Mouse (Mus musculus) MEL (cell line): ENCODE measurements at regions not wholly inside any gene's neighbourhood (a gene's known extent, or its start where the extent isn't known, plus 50 kb on each side); places are given as distances from the start of the nearest gene placed in this dataset.

Source experiments
- DNase-seq: peaks from one replicate; pipeline ENCODE4 v3.0.0; 2011; ENCODE audit warnings: low read depth, low spot score
- H3K27ac ChIP-seq: 2 replicates; pipeline ENCODE4 v1.5.1; 2012; ENCODE audit warnings: low read depth, mild to moderate bottlenecking, control low read depth, low read length, moderate library complexity; ENCODE audit not compliant: control insufficient read depth
- H3K27me3 ChIP-seq, 2 experiments: fragments of 150-350 bp in 1 of 2; sonication (generic) in 1 of 2; 2 replicates each; pipeline ENCODE4 v1.6.1; 2012; ENCODE audit warnings: low read length in 2 of 2, mild to moderate bottlenecking in 2 of 2, improper control_type of control experiment in 1 of 2, moderate library complexity in 1 of 2; ENCODE audit not compliant: insufficient read depth in 2 of 2, control insufficient read depth in 1 of 2
- H3K36me3 ChIP-seq, 2 experiments: 2 replicates each; pipeline ENCODE4 v1.6.1; 2012 to 2014; ENCODE audit warnings: low read length in 2 of 2, improper control_type of control experiment in 1 of 2, inconsistent platforms in 1 of 2, mild to moderate bottlenecking in 1 of 2; ENCODE audit not compliant: insufficient read depth in 2 of 2, control insufficient read depth in 1 of 2
- H3K4me1 ChIP-seq, 2 experiments: fragments of 150-350 bp in 1 of 2; sonication (generic) in 1 of 2; 2 replicates each; pipeline ENCODE4 v1.6.1; 2012; ENCODE audit warnings: low read length in 2 of 2, improper control_type of control experiment in 1 of 2, mild to moderate bottlenecking in 1 of 2; ENCODE audit not compliant: insufficient read depth in 2 of 2, control insufficient read depth in 1 of 2
- H3K4me3 ChIP-seq, 2 experiments: fragments of 150-350 bp in 1 of 2; sonication (generic) in 1 of 2; 2 replicates each; pipeline ENCODE4 v1.5.1; 2012; ENCODE audit warnings: low read depth in 2 of 2, low read length in 2 of 2, mild to moderate bottlenecking in 2 of 2, moderate library complexity in 2 of 2, control low read depth in 1 of 2, improper control_type of control experiment in 1 of 2; ENCODE audit not compliant: control insufficient read depth in 1 of 2, insufficient read depth in 1 of 2
- H3K79me2 ChIP-seq: 2 replicates; pipeline ENCODE4 v1.6.1; 2012; ENCODE audit warnings: mild to moderate bottlenecking, low read length, moderate library complexity; ENCODE audit not compliant: control insufficient read depth, poor library complexity, insufficient read depth
- H3K9ac ChIP-seq: 2 replicates; pipeline ENCODE4 v1.6.1; 2012; ENCODE audit warnings: low read depth, mild to moderate bottlenecking, control low read depth, low read length, moderate library complexity; ENCODE audit not compliant: control insufficient read depth, poor library complexity, severe bottlenecking
- H3K9me3 ChIP-seq: fragments of 150-350 bp; sonication (generic); replicated peaks from 2 replicates; pipeline ENCODE4 v1.6.1; 2012; ENCODE audit warnings: mild to moderate bottlenecking, low read length, improper control_type of control experiment, moderate library complexity; ENCODE audit not compliant: insufficient read depth
- CHD1 ChIP-seq: IDR thresholded peaks from 2 replicates; pipeline ENCODE4 v1.6.1; 2012; ENCODE audit warnings: low read depth, mild to moderate bottlenecking, inconsistent platforms, low read length, improper control_type of control experiment
- CHD2 ChIP-seq: IDR thresholded peaks from 2 replicates; pipeline ENCODE4 v1.6.1; 2011; ENCODE audit warnings: low read length, improper control_type of control experiment
- CTCF ChIP-seq, 3 experiments: IDR thresholded peaks in 2 of 3; conservative IDR thresholded peaks in 1 of 3; 2 replicates each; pipeline ENCODE4 v1.5.1; 2011 to 2012; ENCODE audit warnings: low read length in 3 of 3, low read depth in 2 of 3, mild to moderate bottlenecking in 2 of 3, improper control_type of control experiment in 1 of 3, inconsistent platforms in 1 of 3, mixed read lengths in 1 of 3, moderate library complexity in 1 of 3; ENCODE audit not compliant: control insufficient read depth in 1 of 3, insufficient read depth in 1 of 3, poor library complexity in 1 of 3, severe bottlenecking in 1 of 3
- E2F4 ChIP-seq: IDR thresholded peaks from 2 replicates; pipeline ENCODE4 v1.6.1; 2011; ENCODE audit warnings: low read depth, low read length, improper control_type of control experiment, borderline replicate concordance
- ELF1 ChIP-seq: IDR thresholded peaks from 2 replicates; pipeline ENCODE4 v1.6.1; 2014; ENCODE audit warnings: low read depth, mild to moderate bottlenecking, inconsistent platforms, low read length, improper control_type of control experiment, moderate library complexity
- EP300 ChIP-seq, 2 experiments: IDR thresholded peaks; 2 replicates each; pipeline ENCODE4 v1.6.1; 2011; ENCODE audit warnings: improper control_type of control experiment in 2 of 2, low read length in 2 of 2, low read depth in 1 of 2, mild to moderate bottlenecking in 1 of 2
- ETS1 ChIP-seq: IDR thresholded peaks from 2 replicates; pipeline ENCODE4 v1.6.1; 2012; ENCODE audit warnings: low read depth, mild to moderate bottlenecking, inconsistent platforms, low read length, improper control_type of control experiment, moderate library complexity
- GABPA ChIP-seq: IDR thresholded peaks from 2 replicates; pipeline ENCODE4 v1.6.1; 2012; ENCODE audit warnings: low read depth, mild to moderate bottlenecking, inconsistent platforms, low read length, improper control_type of control experiment, moderate library complexity
- GATA1 ChIP-seq: IDR thresholded peaks from 2 replicates; pipeline ENCODE4 v1.6.1; 2011; ENCODE audit warnings: low read depth, low read length, improper control_type of control experiment
- JUND ChIP-seq: IDR thresholded peaks from 2 replicates; pipeline ENCODE4 v1.6.1; 2011; ENCODE audit warnings: low read depth, mild to moderate bottlenecking, improper control_type of control experiment, low read length
- MAFK ChIP-seq: IDR thresholded peaks from 2 replicates; pipeline ENCODE4 v1.6.1; 2011; ENCODE audit warnings: low read depth, mild to moderate bottlenecking, low read length, improper control_type of control experiment, borderline replicate concordance
- MXI1 ChIP-seq: IDR thresholded peaks from 2 replicates; pipeline ENCODE4 v1.6.1; 2011; ENCODE audit warnings: mild to moderate bottlenecking, low read depth, low read length, improper control_type of control experiment
- MYB ChIP-seq: IDR thresholded peaks from 2 replicates; pipeline ENCODE4 v1.6.1; 2011; ENCODE audit warnings: mild to moderate bottlenecking, low read depth, low read length, improper control_type of control experiment
- MYC ChIP-seq: IDR thresholded peaks from 2 replicates; pipeline ENCODE4 v1.6.1; 2011; ENCODE audit warnings: low read depth, mild to moderate bottlenecking, low read length, improper control_type of control experiment, moderate library complexity
- NELFE ChIP-seq: IDR thresholded peaks from 2 replicates; pipeline ENCODE4 v1.6.1; 2011; ENCODE audit warnings: low read depth, low read length, improper control_type of control experiment
- NRF1 ChIP-seq: IDR thresholded peaks from 2 replicates; pipeline ENCODE4 v1.6.1; 2014; ENCODE audit warnings: low read depth, mild to moderate bottlenecking, inconsistent platforms, low read length, improper control_type of control experiment, moderate library complexity; ENCODE audit not compliant: poor library complexity, insufficient read depth, severe bottlenecking
- POLR2AphosphoS2 ChIP-seq: IDR thresholded peaks from 2 replicates; pipeline ENCODE4 v1.6.1; 2011; ENCODE audit warnings: low read length, improper control_type of control experiment
- RAD21 ChIP-seq: IDR thresholded peaks from 2 replicates; pipeline ENCODE4 v1.6.1; 2011; ENCODE audit warnings: mild to moderate bottlenecking, low read depth, low read length, improper control_type of control experiment
- RCOR1 ChIP-seq: IDR thresholded peaks from 2 replicates; pipeline ENCODE4 v1.6.1; 2012; ENCODE audit warnings: low read depth, mild to moderate bottlenecking, inconsistent platforms, low read length, improper control_type of control experiment
- SIN3A ChIP-seq: IDR thresholded peaks from 2 replicates; pipeline ENCODE4 v1.6.1; 2012; ENCODE audit warnings: low read length, improper control_type of control experiment, inconsistent platforms
- SMC3 ChIP-seq: IDR thresholded peaks from 2 replicates; pipeline ENCODE4 v1.6.1; 2011; ENCODE audit warnings: low read depth, low read length, improper control_type of control experiment
- TAL1 ChIP-seq: IDR thresholded peaks from 2 replicates; pipeline ENCODE4 v1.6.1; 2012; ENCODE audit warnings: mild to moderate bottlenecking, inconsistent platforms, low read length, moderate library complexity, mixed read lengths
- TBP ChIP-seq: IDR thresholded peaks from 2 replicates; pipeline ENCODE4 v1.8.0; 2011; ENCODE audit warnings: low read depth, low read length, improper control_type of control experiment
- UBTF ChIP-seq: IDR thresholded peaks from 2 replicates; pipeline ENCODE4 v1.6.1; 2012; ENCODE audit warnings: low read depth, mild to moderate bottlenecking, inconsistent platforms, low read length, improper control_type of control experiment, moderate library complexity, borderline replicate concordance; ENCODE audit not compliant: insufficient read depth
- USF1 ChIP-seq: IDR thresholded peaks from 2 replicates; pipeline ENCODE4 v1.6.1; 2014; ENCODE audit warnings: low read depth, mild to moderate bottlenecking, inconsistent platforms, low read length, improper control_type of control experiment, moderate library complexity
- ZC3H11A ChIP-seq: IDR thresholded peaks from 2 replicates; pipeline ENCODE4 v1.6.1; 2012; ENCODE audit warnings: low read depth, mild to moderate bottlenecking, inconsistent platforms, low read length, improper control_type of control experiment
- ZKSCAN1 ChIP-seq: IDR thresholded peaks from 2 replicates; pipeline ENCODE4 v1.6.1; 2012; ENCODE audit warnings: low read depth, mild to moderate bottlenecking, inconsistent platforms, low read length, improper control_type of control experiment, moderate library complexity
- ZMIZ1 ChIP-seq: IDR thresholded peaks from 2 replicates; pipeline ENCODE4 v1.6.1; 2012; ENCODE audit warnings: low read depth, mild to moderate bottlenecking, inconsistent platforms, low read length, improper control_type of control experiment, moderate library complexity
- ZNF384 ChIP-seq: IDR thresholded peaks from 2 replicates; pipeline ENCODE4 v1.6.1; 2012; ENCODE audit warnings: low read depth, mild to moderate bottlenecking, inconsistent platforms, low read length, improper control_type of control experiment

DNA sequence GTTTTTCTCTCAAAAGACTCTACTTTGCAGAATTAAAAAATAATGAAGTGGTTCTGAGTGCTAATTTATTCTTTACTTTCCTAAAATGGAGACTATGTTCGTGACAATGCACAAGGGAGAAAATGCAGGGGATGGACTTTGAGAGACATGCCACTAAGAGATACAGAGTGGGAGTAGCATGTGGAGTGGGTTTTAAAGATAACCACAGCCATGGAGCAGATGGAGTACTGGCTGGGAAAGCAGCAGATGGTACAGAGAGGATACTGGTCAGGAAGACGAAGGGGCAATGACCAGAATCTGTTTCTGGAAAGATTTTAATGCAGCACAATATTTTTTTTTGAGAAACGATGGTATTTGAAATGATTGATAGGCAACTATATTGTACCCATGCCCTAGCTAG, 416.7 kb downstream of the Chl1 start:
- no peaks in the 10 kb centered on the region for H3K9me3 ChIP-seq
- H3K79me2 ChIP-seq: no peaks in the 10 kb centered on the region
- H3K36me3 ChIP-seq: no peaks in the 10 kb centered on the region
- no peak for TF ChIP-seq CHD2
- no peak for TF ChIP-seq CHD1
- no peak for TF ChIP-seq POLR2AphosphoS2
- TF ChIP-seq CTCF (IDR thresholded peaks at IDR 0.05 in 2 of 3, conservative IDR thresholded peaks at IDR 0.05 in 1 of 3; ENCODE audit: control insufficient read depth in 1 of 3, insufficient read depth in 1 of 3, low read depth in 2 of 3, low read length in 3 of 3, poor library complexity in 1 of 3, severe bottlenecking in 1 of 3): no peak
- TF ChIP-seq TAL1: no peak
- TF ChIP-seq MXI1: no peak
- no peak for TF ChIP-seq MAFK
- no peak for TF ChIP-seq ZC3H11A
- TF ChIP-seq RCOR1: no peak
- no peak for TF ChIP-seq ELF1
- no peak for TF ChIP-seq JUND
- TF ChIP-seq ZMIZ1: no peak
- TF ChIP-seq NELFE: no peak
- TF ChIP-seq UBTF: no peak
- no peak for TF ChIP-seq ETS1
- no peak for TF ChIP-seq GATA1
- TF ChIP-seq NRF1: no peak
- no peak overlapping the region for H3K4me3 ChIP-seq
- H3K27ac ChIP-seq: no peak overlapping the region
- no peak overlapping the region for H3K9ac ChIP-seq
- DNase-seq: no peak
- H3K4me1 ChIP-seq: no peaks in the 10 kb centered on the region
- no peaks in the 10 kb centered on the region for H3K27me3 ChIP-seq

GRCm38 (mm10) chr6:103940345-103940744, 430.0 kb downstream of the Chl1 start:
- no peak for DNase-seq
- H3K27me3 ChIP-seq: no peaks in the 10 kb centered on the region
- no peak overlapping the region for H3K9ac ChIP-seq
- TF ChIP-seq SIN3A (no peak), ELF1 (no peak), ZKSCAN1 (no peak), SMC3 (no peak), MXI1 (no peak), TBP (no peak), UBTF (no peak), ZNF384 (no peak), USF1 (no peak), E2F4 (no peak), MYB (no peak), MAFK (no peak), MYC (no peak), NRF1 (no peak), RAD21 (no peak), NELFE (no peak), GABPA (no peak), CTCF (IDR thresholded peaks at IDR 0.05 in 2 of 3, conservative IDR thresholded peaks at IDR 0.05 in 1 of 3; ENCODE audit: control insufficient read depth in 1 of 3, insufficient read depth in 1 of 3, low read depth in 2 of 3, low read length in 3 of 3, poor library complexity in 1 of 3, severe bottlenecking in 1 of 3) (no peak), ZC3H11A (no peak), EP300 (IDR thresholded peaks at IDR 0.05; ENCODE audit: low read depth in 1 of 2, low read length in 2 of 2) (no peak)
- H3K4me3 ChIP-seq: no peak overlapping the region
- H3K27ac ChIP-seq: no peak overlapping the region
- H3K9me3 ChIP-seq: no peaks in the 10 kb centered on the region
- no peaks in the 10 kb centered on the region for H3K36me3 ChIP-seq
- no peaks in the 10 kb centered on the region for H3K79me2 ChIP-seq
- H3K4me1 ChIP-seq: no peaks in the 10 kb centered on the region
